Mouse (Mus musculus): ENCODE measurements around the gene Cdkn2c. TPM values are rescaled to one million over a fixed set of nuclear protein-coding genes. Genes with fewer than 3 reads are reported as not detected.

The Cdkn2c gene
- 10 to 100 TPM in 1 of 2 experiments, 1 to 10 TPM in 1; 6.7 to 10.8 TPM for total RNA-seq (2023)

DNA sequence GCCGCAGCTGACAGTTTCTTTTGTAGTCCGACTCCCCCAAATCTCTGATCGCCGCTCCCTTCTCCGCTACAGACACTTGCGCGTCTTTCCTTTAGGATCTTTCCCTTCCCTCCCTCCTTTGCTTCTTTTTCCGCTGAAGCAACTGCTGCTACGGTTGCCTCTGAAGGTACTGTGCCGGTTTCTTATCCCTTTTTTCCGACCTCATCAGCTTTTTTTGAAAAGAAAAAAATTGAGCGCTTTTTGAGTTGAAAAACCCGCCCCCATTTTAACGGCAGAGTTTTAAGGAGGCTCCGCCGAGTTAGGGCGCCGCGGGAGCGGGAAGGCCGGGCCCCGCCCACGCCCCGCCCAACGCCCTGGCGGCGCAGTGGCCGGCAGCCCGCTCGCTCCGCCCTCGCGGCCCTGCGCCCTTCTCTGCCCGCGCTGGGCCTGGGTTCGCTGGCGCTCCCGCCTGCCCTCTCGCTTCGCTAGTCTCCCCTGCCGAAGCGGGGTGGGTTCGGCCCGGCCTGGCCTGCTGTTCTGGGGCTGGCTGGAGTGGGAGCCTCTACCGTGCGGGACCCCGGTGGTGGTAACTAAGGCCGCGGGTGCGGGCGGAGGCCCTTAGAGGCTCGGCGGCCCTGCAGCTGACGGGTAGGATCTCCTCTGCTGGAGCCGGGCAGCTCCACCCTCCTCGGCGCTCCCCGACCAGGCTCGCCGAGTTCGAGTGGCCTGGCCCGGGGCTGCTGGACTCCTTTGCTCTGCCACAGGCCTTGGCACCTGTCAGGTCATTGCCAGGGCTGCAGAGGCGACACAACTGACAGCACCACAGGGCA is at the start of gene Cdkn2c:
TSS of gene Cdkn2c (minus strand) at position 729 of the 809 bp plus-strand sequence.

DNA sequence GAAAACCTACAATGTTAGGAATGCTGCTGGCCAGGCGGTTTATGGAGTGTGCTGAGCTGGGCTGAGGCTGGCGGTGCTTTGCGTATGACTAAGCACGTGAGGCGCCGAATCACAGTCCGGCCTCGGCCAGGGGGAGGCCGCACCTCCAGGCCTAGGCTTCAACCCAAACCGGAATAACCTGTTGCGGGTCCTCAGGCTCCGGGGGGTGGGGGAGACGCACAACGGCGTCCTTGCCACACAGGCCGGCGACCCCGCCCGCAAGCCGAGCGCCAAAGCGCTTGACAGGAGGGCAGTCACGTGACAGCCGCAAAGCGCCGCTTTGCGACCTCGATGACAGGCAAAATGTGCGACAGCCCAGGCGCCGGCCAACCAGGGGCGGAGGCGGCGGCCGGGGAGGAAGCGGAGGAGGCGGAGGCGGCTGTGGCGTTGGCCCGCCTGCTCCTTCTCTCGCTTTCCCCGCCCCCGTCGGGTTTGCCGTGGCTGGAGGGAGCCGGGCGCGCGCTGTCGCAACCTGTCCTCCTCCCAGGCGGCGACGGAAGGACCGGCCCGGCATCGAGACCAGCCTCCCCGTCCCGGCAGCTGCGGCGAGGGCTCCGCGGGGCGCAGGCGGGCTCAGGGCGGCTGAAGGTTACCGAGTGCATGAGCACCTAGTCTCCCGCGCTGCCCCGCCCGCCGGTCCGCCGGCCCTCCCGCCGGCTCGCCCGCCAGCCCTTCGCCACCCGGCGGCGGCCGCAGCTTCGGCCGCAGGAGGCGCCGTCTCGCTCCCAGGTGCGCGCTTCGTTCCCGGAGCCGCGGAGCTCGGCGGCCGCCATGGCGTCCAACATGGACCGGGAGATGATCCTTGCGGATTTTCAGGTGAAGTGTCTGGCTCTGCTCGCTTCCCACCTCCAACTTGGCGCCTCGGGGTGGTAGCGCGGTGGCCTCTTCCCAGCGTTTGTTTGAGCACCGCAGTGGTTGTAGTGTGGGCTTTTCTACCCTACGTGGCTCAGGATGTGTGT is 9.5 kb upstream of the Cdkn2c start, which contains the start of gene Faf1:
TSS of gene Faf1 (plus strand) at position 371 of the 998 bp plus-strand sequence.

Other genes with a start within 250 kb of the Cdkn2c start
- 10 to 100 TPM; 15.8 to 19.6 TPM for gene Rnf11, start 182.5 kb downstream of the Cdkn2c start, total RNA-seq (2023)
- gene 4930522H14Rik, start 135.9 kb downstream of the Cdkn2c start, total RNA-seq (2023): not detected
- 10 to 100 TPM; 25.2 to 29.2 TPM for gene Faf1, start 9.4 kb upstream of the Cdkn2c start, total RNA-seq (2023)